Mouse (Mus musculus): Measurements from ENCODE around the gene Traip.

Traip gene

DNA sequence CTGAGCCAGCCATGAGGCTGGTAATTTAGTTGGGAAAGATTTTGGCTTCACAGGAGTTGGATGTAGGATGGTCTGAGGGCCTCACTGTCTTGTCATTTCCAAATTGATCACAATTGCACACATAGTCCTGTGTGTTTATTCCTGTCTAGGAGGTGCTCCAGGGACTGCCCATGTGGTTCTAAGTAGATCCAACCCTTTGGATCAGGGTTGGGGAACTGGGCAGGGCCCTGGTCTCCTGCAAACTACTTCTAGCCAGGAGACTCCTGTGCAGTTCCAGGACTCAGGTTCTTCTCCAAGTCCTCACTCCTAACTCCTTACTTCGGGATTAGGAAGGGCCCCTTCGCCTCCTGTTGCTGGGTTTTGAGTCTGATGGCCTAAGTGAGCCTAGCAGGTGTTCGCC lies 14.6 kb upstream of the Traip start, which contains the start of gene Camkv:
Gene Camkv (plus strand): TSS at position 301 of the 400 bp plus-strand sequence.
- DNase-seq, result no peak

DNA sequence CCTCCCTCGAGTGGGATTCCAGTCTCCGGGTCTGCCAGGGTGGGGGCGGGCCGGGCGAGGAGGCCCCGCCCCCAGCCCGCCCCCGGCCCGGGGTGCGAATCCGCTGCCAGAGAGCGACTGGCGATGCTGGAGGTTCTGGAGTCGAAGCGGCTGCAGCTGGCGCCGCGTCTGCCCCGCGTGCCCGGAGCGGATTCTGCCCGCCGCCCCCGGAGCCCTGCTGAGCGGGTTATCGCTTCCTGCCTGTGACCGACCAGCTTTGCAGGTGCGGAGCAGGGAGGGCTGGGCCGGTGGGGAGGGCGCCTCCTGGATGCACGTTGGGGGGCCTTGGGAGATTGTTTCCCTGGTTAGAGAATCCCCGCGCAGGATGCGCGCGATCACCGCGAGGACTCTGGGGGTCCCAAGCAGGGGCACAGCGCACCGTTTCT lies 14.1 kb upstream of the Traip start:
- no peak for DNase-seq

DNA sequence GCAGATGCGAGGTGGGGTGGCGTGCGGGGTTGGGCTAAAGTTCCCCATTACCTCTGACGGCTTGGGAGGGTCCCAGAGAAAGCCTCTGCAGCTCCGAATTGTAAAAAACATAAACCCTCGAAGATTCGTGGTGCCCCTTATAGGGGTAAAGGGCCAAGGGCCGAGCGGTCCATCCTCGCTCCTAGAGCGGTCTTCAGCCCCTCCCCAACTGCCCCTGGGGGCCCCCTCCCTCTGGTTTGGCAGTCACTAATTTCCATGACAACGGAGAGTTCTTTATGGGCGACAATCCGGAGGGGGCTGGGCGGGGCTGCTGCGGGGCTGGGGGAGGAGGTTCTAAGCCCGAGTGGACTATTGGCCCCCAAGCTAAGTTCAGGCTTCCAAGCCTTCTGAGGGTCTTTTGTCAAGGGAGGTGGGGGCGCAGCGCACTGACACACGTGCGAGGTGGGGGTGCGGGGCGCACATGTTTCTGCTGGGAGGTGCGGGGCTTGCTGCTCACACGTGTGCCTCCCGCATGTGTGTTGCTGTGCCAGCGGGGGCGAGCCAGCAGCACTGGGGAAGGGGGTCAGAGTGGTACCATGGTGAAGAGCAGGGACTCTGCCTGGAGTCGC lies 13.6 kb upstream of the Traip start:
- DNase-seq, result no peak

DNA sequence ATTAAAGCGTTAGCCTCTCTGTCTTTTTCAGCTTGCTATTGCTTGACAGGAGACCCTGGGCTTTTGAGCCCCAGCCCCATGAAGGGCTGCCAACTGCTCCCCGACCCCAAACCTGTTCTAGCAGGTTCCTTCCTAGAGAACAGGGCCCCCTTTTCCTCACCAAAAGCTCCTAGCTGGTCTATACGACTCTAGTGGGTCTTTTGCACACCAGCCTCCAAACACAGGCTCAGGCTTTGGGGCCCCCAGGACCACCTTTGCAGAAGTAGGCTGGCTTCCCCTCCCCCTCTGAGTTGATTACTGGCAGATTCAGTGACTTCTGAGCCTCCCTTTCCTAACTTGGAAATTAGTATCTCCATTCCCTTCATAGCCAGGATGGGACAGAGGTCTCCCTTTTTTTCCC lies 13.1 kb upstream of the Traip start:
- no peak for DNase-seq

DNA sequence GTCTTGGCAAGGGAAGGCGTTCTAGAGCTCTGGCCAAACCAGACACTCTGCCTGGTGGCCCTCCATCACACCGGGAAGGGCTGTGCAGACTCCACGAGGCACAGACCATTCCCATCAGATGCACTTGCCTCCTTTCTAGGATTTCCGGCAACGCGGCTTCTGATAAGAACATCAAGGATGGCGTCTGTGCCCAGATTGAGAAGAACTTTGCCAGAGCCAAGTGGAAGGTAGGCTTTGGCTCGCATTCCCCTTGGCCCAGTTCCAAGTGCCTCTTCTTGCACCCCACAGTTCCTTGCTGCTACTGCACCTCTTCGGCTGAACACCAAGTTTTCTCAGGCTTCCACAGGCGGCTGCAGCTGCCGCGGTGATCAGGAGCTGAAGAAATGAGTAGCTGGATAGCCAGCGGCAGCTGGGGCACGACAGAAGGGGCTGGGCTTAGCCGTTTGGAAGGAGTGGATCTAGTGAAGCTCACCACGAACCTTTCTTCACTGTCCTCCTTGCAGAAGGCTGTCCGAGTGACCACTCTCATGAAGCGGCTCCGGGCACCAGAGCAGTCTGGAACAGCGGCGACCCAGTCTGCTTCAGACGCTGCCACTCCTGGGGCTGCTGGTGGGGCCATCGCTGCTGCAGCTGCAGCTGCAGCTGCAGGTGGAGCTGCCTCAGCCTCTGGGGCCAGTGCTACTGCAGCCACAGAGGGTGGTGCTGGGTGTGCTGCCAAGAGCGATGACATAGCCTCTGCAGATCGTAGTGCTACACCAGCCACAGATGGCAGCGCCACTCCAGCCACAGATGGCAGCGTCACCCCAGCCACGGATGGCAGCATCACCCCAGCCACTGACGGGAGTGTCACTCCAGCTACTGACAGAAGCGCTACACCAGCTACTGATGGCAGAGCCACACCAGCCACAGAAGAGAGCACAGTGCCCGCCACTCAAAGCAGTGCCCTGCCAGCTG lies 2.4 kb upstream of the Traip start:
- DNase-seq, result peak; percentile 65

DNA sequence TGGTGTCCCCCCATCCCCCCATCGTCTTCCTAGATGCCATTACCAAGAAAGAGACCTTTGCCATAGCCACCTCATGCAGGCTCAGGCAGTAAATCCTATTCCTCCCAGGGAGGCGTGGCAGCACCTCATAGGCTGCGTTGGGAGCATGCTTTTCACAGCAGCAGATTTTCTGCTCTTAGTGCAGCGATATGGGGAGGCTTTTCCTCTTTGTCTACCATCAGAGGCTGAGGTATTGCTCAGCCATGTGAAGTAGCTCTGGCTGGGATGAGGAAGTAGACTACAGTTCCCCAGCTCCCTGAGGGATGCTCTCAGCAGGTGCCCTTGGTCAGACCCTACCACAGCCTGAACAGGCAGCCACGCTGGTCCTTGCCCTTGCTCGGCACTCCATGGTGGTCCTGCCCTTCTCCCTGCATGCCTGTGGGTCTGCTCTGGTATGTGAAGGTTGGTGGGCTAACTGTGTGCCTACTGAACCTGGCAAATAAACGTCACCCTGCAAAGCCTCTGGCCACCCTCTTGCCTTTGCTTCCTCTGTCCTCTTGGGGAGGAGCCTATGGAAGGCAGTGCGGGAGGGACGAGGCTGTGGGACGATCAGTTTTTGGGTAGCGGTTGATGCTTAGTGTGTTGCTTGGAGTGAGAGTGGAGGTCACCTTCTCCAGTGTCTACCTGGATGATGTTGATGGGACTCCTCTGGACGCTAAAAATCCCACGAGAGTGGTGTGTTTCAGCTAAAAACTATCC lies 583 bp upstream of the Traip start:
- DNase-seq, result no peak

DNA sequence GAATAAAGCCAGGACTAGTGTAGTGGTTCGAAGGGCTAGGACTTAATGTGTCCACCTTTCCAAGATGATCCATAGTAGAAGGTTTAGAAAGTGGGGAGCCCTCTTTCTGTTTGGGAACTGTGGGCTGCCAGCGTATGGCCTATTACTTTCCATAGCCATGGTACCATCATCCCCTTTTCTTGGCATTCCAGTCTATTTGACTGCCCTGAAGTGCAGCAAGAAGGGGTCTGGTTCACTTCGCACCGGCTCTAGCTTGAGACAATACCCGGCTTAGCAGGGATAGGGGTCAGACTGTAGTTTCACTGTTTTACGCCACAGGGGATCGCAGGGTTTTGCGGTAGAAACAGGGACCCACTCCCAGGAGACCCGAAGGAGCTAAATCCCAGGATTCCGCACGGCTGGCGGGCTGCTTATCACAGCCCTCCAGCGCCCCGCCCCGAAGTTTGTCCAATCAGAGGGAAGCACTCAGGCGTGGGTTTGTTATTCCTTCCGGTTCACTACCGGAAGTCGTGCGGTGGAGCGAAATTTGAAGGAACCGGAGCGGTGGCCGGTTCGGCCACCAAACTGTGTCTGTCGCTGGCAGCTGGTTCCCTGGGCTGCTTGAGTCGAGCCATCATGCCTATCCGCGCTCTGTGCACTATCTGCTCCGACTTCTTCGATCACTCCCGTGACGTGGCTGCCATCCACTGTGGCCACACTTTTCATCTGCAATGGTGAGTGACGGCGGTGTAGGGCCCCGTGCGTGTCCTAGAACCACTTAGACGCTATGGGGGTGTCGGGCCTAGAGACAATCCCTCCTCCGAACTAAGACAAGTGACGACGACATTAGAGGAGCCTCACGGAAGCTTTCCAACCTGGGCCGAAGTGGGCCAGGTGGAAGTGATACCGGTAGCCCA lies 772 bp downstream of the Traip start:
- DNase-seq, result peak; percentile 90

DNA sequence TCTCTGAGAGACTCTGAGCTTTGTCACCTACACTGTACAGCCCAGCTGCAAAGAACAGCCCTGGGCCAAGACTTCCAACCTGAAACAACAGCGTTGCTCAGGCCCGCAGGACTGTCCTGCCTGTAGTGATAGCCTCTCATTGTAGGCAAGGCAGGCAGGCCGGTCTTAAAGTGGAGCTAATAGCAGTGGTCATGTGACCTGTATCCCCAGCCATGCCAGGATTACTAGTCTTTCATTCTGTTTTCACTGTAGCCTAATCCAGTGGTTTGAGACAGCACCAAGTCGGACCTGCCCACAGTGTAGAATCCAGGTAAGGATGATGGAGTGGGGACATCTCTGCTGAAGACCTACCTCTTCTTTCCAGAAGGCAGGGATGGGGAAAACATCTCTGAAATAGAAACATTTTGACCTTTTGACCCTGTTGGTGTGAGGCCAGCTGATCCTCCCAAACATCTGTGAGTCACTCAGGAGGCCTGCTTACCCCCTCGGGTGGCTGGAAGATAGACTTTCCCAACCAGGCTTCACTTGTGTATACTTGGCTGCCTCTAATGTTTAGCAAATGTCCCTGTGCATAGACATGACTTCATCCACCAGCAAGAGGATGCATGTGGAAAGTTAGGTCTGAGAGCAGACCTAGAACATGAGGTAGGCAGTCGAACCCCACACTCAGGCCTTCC lies 5.8 kb downstream of the Traip start:
- no peak for DNase-seq

DNA sequence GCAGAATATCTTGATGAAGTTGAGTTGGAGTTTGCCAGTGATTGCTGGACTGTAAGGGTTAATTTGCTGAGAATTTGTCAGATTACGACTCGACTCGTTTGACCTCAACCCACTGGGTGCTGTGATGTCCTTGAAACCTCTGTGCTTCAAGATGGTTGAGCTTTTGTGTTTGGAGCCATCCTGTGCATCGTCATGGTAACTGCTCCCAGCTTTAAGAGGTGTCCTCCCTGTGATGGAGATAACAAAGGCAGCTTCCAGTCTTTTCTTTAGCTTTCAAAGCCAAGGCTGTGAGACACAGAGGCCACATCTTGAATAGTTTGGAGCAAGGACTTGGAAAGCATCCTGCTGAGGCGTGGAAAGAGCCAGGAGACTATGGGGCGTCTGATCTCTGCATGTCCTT lies 7.2 kb downstream of the Traip start:
- DNase-seq, result no peak

DNA sequence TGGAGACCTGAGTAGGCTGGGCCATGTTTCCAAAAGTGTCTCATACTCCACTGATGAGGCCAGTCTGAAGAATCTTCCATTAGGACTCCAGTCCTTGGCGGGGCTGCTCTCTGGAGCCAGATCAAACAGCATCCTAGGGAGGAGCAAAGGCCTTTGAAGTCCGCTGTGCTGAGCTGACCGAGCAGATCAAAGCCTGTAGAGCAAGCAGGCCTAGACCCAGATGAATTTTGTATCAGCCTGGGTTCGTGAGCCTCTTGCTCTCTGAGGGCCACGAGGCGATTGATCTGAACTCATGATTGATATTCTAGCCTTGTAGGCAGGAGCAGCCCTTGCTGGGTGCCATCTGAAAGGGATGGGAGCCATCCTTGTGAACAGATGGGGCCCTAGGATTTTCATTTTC lies 10.0 kb downstream of the Traip start:
- DNase-seq, result no peak

DNA sequence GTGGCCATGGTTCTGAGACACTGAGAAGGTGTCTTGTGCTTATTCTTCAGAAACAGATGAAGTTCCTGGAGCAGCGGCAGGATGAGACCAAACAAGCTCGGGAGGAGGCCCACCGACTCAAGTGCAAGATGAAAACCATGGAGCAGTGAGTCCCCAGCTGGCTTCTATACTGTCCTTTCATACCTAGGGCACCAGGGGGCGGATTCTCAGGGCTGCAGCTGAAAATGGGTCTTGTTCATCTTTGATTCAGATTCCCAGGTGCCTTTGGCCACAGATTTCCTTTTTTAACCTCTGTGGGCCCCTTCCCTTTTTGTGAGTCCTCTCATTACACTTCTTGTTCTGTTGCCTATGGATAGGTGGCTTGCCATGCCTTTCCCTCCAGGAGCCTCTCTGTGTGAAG lies 11.0 kb downstream of the Traip start:
- no peak for DNase-seq

DNA sequence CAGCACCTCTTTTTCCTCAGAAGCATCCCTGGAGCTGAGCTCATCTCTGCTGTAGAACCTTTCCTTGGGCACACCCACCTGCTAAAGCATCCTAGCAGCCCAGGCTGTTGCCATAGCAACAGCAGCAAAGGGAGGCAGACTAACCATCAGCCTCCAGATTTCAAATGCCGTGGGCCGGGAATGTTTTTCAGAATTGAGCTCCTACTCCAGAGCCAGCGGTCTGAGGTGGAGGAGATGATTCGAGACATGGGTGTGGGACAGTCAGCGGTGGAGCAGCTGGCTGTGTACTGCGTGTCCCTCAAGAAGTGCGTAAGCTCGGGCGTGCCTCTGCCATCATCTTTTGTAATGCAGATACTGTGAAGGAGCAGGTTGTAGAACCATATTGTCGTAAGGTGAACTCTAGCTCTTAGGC lies 11.4 kb downstream of the Traip start:
- DNase-seq, result no peak

DNA sequence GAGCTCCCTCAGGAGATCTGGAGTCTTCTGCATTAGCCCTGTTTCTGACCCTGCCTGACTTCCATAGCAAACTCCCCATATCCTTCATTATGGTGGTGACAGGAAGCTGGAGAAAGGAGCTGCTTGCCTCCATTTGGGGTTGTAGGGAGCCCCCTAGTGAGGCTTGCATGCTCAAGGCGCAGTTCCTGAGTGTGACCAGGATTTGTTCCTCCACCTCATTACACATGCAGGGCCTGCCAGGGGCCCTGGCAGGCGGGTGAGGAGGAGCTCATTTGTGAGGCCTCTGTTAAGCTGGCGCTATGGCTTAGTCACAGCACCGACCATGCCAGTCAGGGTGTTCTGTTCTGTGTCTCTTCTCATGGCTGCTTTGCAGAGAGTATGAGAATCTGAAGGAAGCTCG lies 11.9 kb downstream of the Traip start:
- no peak for DNase-seq

DNA sequence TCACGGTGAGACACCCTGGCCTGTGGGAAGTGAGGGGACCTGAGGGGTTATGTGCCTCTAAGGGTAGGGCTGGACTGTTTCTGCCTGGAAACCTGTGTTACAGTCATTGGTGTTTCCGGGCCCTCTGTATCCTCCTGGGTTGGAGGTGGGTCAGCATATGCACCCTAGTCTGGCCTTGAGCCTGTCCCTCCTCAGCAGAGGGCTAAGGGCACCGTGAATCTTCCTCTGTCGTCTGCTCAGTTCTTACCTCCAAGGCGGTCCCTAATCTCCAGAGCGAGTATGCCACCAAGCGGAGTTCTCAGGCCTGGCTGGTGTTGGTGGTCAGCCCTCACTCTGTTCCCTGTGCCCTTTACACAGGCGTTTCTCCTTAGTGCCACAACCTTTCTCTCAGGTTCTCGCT lies 13.0 kb downstream of the Traip start:
- DNase-seq, result no peak

DNA sequence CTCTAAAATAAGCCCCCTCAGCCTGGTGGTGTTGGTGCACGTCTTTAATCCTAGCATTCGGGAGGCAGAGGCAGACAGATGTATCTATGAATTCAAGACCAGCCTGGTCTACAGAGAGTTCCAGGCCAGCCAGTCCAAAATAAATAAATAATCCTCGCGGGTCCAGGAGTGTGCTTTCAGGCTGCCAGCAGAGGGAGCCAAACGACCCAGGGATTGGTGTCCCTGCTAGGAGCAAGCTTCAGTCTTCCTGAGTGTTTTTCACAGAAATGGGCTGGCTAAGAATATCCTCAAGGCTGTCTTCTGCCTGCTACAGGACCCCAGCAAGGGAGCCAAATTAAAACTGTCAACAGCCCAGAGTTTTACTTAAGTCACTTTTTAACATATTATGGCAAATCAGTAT lies 13.8 kb downstream of the Traip start:
- peak; percentile 84 for DNase-seq

DNA sequence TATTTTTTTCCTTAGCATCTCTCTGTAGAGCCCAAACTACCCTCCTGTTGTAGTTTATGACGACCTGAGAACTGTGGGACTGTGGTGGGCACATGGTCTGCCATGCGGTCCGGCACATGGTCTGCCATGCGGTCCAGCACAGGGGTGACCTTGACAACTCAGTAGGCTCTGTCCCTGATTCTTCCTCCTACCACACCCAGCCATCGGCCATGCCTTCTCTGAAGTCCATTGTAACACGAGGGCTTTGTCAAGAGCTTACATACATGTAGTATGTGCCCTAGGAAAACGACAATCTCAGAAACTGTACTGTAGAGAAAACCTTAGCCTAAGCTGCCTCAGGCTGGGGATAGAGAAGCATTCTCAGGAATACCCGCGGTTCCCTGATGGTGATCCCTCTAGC lies 14.7 kb downstream of the Traip start:
- no peak for DNase-seq

DNA sequence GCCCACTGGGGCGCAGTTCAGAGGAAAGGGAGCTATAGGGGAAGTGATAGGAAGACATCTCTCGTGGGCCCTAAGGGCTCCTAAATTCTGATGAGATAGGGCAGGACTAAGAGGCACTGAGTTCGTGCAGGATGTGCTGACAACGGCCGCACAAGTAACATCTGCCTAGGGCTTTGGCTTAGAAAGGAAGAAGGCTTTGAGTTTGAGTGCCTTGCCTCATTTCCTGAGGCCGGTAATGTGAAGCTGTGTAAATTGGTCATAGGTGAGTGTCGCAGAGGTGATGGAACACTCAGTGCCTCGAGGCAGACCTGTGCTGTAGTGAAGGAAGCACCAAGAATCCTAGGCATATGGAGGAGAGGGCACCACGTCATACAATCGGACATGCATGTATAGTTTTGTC lies 16.7 kb downstream of the Traip start:
- DNase-seq, result no peak

DNA sequence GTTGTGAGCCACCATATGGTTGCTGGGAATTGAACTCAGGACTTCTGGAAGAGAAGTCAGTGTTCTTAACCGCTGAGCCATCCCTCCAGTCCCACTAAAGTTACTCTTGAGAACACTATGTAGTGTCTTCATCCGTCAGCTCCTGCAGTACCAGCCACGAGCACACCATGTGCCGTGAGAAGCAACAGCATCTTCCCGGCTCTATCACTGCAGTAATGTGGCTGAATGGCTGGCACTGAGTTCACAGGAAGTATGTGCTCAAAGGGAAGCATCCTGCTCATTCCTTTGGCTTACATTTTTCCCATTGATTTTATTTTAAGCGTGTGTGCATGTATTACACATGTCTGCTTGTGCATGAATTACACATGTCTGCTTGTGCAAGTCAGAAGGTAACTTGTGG lies 17.5 kb downstream of the Traip start:
- no peak for DNase-seq

DNA sequence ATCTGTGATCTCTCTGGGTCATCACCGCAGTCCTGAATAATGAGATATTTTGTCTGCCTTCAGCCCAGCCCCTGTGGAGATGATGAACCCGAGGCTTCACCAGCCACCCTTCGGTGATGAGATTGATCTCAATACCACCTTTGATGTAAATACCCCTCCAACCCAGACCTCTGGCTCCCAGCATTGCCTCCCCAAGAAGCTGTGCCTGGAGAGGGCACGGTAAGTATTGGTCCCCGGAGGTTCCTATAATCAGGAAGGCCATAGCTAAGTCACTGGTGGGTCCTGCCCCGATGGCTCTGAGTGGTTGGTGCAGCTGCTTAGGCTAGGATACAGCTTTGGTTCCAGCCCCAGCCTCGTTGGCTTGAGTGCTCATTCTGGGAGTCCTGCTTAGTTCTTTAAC lies 18.6 kb downstream of the Traip start:
- DNase-seq, result no peak

DNA sequence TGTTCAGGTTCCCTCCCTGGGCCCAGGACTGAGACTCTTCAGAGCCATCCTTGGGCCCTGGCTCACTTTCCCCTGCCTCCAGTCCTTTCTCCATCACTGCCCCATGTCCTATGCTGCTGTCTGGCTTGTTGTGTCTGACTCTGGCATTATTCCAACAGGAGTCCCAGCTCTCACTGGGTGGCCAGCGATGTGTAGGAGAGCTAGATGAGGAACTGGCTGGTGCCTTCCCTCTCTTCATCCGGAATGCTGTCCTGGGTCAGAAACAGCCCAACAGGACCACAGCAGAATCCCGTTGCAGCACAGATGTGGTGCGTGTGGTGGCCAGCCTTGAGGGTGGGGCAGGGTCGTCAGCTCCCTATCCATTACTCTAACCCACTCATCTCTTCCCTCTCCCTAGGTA lies 20.4 kb downstream of the Traip start:
- DNase-seq, result no peak

DNA sequence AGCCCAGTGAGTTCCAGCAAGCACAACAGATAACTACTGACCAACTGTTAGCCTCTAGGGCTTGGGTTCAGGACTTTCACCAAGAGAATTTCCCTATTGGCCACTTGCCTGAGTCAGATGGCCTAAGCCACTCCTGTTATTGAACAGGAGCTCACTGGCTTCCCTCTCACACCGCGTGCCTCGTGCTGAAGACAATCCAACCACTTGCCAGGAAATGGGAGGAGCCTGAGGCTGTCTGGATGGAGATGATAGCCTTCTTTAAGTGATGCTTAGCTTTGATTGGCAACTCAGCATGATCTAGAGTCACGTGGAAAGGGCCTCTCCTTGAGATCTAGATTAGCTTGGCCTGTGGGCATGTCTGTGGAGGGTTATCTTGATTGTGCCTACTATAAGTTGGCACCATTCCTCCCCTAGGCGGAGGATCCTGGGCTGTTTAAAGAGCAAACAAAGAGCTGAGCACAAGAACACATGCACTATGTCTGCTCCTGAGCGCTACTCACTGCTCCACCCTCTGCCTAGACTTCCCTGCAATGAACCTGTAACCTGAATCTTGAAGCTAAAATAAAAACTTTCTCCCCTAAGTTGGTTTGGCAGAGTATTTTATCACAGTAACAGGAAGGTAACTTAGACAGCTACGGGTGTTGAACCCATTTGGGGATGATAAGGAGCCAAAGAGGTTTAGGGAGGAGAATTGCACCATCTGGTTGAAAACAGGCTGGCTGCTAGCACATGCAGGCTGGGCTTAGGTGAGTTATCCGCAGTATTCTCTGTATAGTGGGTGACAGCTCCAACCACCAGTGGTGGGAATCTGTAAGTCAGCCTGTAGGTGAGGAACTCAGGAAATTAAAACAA lies 22.0 kb downstream of the Traip start:
- no peak for DNase-seq
